Mouse (Mus musculus) forebrain, embryonic 10.5 days (tissue): Measurements from ENCODE around the gene Ankrd34a. TPM values are rescaled to one million over a fixed set of nuclear protein-coding genes. Genes with fewer than 3 reads are reported as not detected.

Experiments used
- DNase-seq: peaks from one replicate; pipeline ENCODE4 v3.0.0-alpha.2; 2017; ENCODE audit warnings: low spot score; ENCODE audit errors: extremely low spot score
- H3K27ac ChIP-seq: fragments of 300-500 bp; sonication (generic); 2 replicates; pipeline ENCODE4 v1.5.1; 2016; ENCODE audit warnings: mild to moderate bottlenecking
- H3K27me3 ChIP-seq: fragments of 300-500 bp; sonication (generic); 2 replicates; pipeline ENCODE4 v1.6.1; 2016; ENCODE audit warnings: mild to moderate bottlenecking; ENCODE audit not compliant: poor library complexity, severe bottlenecking
- H3K36me3 ChIP-seq: fragments of 300-500 bp; sonication (generic); replicated peaks from 2 replicates; pipeline ENCODE4 v1.6.1; 2016; ENCODE audit warnings: mild to moderate bottlenecking, moderate library complexity
- H3K4me1 ChIP-seq: fragments of 300-500 bp; sonication (generic); 2 replicates; pipeline ENCODE4 v1.6.1; 2016
- H3K4me3 ChIP-seq: fragments of 300-500 bp; sonication (generic); 2 replicates; pipeline ENCODE4 v1.5.1; 2016; ENCODE audit warnings: mild to moderate bottlenecking, moderate library complexity
- H3K9me3 ChIP-seq: fragments of 300-500 bp; sonication (generic); 2 replicates; pipeline ENCODE4 v1.6.1; 2016; ENCODE audit warnings: mild to moderate bottlenecking, moderate library complexity
- WGBS: fragments of 180-500 bp; shearing (Covaris S2); methylation state at CpG from one replicate; pipeline ENCODE4 v1.1.7; 2016; 5-methylcytosine and 5-hydroxymethylcytosine counted together
- polyA plus RNA-seq: library from polyadenylated mRNA; unstranded; fragments of >200 nt; fragmentation: Nextera tagmentation; extraction: Ambion mirVana; gene quantifications from 2 replicates; pipeline ENCODE4 v1.2.1, GENCODE M21; 2016

Ankrd34a gene
- polyA plus RNA-seq, 1 experiment from 2014 or later: 1.2 TPM

- peaks cover 9% of the 10 kb centered on the region; the same call in 1 of the 2 replicates for H3K4me1 ChIP-seq
- no peaks in the 10 kb centered on the region for H3K27me3 ChIP-seq
- no peaks in the 10 kb centered on the region for H3K36me3 ChIP-seq
- no peak overlapping the region for H3K4me3 ChIP-seq
- WGBS: 86% methylated on average over 8 of the region's 8 CpGs
- no peak for DNase-seq
- no peaks in the 10 kb centered on the region for H3K9me3 ChIP-seq
- no peak overlapping the region for H3K27ac ChIP-seq
These were observed 29.6 kb upstream of the Ankrd34a start for GRCm38 (mm10) chr3:96566661-96567450.

GRCm38 (mm10) chr3:96568605-96569004, 27.8 kb upstream of the Ankrd34a start:
- WGBS: 80% methylated on average over 8 of the region's 8 CpGs
- no peaks in the 10 kb centered on the region for H3K9me3 ChIP-seq

GRCm38 (mm10) chr3:96569506-96569905, 26.9 kb upstream of the Ankrd34a start:
- 91% methylated on average over 13 of the region's 13 CpGs for WGBS
- no peaks in the 10 kb centered on the region for H3K36me3 ChIP-seq
- H3K27ac ChIP-seq: no peak overlapping the region
- no peaks in the 10 kb centered on the region for H3K27me3 ChIP-seq
- DNase-seq: no peak
- no peaks in the 10 kb centered on the region for H3K9me3 ChIP-seq
- no peak overlapping the region for H3K4me3 ChIP-seq
- peaks cover 12% of the 10 kb centered on the region; the same call in 1 of the 2 replicates for H3K4me1 ChIP-seq

More at GRCm38 (mm10) chr3:96568605-96569004, 27.8 kb upstream of the Ankrd34a start:
- no peaks in the 10 kb centered on the region for H3K36me3 ChIP-seq
- H3K27ac ChIP-seq: no peak overlapping the region
- H3K4me1 ChIP-seq: peaks cover 9% of the 10 kb centered on the region; the same call in 1 of the 2 replicates
- no peaks in the 10 kb centered on the region for H3K27me3 ChIP-seq
- no peak for DNase-seq
- H3K4me3 ChIP-seq: no peak overlapping the region

- Histone ChIP-seq H3K27me3 (no peaks in the 10 kb centered on the region), H3K4me3 (no peak overlapping the region), H3K9me3 (no peaks in the 10 kb centered on the region), H3K4me1 (peaks cover 12% of the 10 kb centered on the region; the same call in 1 of the 2 replicates), H3K27ac (peak overlapping the region; percentile 54), H3K36me3 (no peaks in the 10 kb centered on the region)
- no peak for DNase-seq
- 89% methylated on average over 11 of the region's 11 CpGs for WGBS
These were observed 26.4 kb upstream of the Ankrd34a start for GRCm38 (mm10) chr3:96569966-96570605.

GRCm38 (mm10) chr3:96570643-96571042, 25.8 kb upstream of the Ankrd34a start:
- Histone ChIP-seq H3K9me3 (no peaks in the 10 kb centered on the region), H3K4me3 (no peak overlapping the region), H3K27ac (peak overlapping the region; percentile 54), H3K36me3 (no peaks in the 10 kb centered on the region), H3K4me1 (peaks cover 17% of the 10 kb centered on the region; the same call in 1 of the 2 replicates), H3K27me3 (no peaks in the 10 kb centered on the region)
- 78% methylated on average over 7 of the region's 7 CpGs for WGBS
- no peak for DNase-seq

GRCm38 (mm10) chr3:96571336-96571735, 25.1 kb upstream of the Ankrd34a start:
- H3K4me1 ChIP-seq: peaks cover 22% of the 10 kb centered on the region
- H3K9me3 ChIP-seq: no peaks in the 10 kb centered on the region
- no peak overlapping the region for H3K4me3 ChIP-seq
- no peak for DNase-seq
- H3K36me3 ChIP-seq: no peaks in the 10 kb centered on the region
- no peaks in the 10 kb centered on the region for H3K27me3 ChIP-seq
- 0 out of 2 replicates have a peak overlapping the region, but pooled peaks have one; percentile 8 for H3K27ac ChIP-seq
- WGBS: 84% methylated on average over 2 of the region's 2 CpGs

GRCm38 (mm10) chr3:96571896-96572698, 24.3 kb upstream of the Ankrd34a start:
- DNase-seq: no peak

GRCm38 (mm10) chr3:96573611-96574511, 22.6 kb upstream of the Ankrd34a start:
- H3K4me3 ChIP-seq: no peak overlapping the region
- H3K36me3 ChIP-seq: no peaks in the 10 kb centered on the region
- H3K27ac ChIP-seq: no peak overlapping the region
- whole genome bisulfite sequencing: 88% methylated on average over 18 of the region's 19 CpGs
- no peaks in the 10 kb centered on the region for H3K27me3 ChIP-seq
- peaks cover 38% of the 10 kb centered on the region for H3K4me1 ChIP-seq
- DNase-seq: no peak
- H3K9me3 ChIP-seq: no peaks in the 10 kb centered on the region

More at GRCm38 (mm10) chr3:96571896-96572698, 24.3 kb upstream of the Ankrd34a start:
- WGBS: 85% methylated on average over 16 of the region's 16 CpGs
- Histone ChIP-seq H3K27ac (0 out of 2 replicates have a peak overlapping the region, but pooled peaks have one; percentile 8), H3K36me3 (no peaks in the 10 kb centered on the region), H3K4me3 (no peak overlapping the region), H3K27me3 (no peaks in the 10 kb centered on the region), H3K4me1 (peaks cover 30% of the 10 kb centered on the region), H3K9me3 (no peaks in the 10 kb centered on the region)

- WGBS: 90% methylated on average over 8 of the region's 8 CpGs
- DNase-seq: no peak
- Histone ChIP-seq H3K36me3 (no peaks in the 10 kb centered on the region), H3K27ac (0 out of 2 replicates have a peak overlapping the region, but pooled peaks have one; percentile 11), H3K4me1 (peaks cover 40% of the 10 kb centered on the region), H3K4me3 (no peak overlapping the region), H3K27me3 (no peaks in the 10 kb centered on the region; the same call in 1 of the 2 replicates), H3K9me3 (no peaks in the 10 kb centered on the region)
These were observed 21.0 kb upstream of the Ankrd34a start for GRCm38 (mm10) chr3:96575272-96575984.

GRCm38 (mm10) chr3:96576005-96576658, 20.3 kb upstream of the Ankrd34a start:
- no peaks in the 10 kb centered on the region for H3K36me3 ChIP-seq
- no peaks in the 10 kb centered on the region for H3K9me3 ChIP-seq
- H3K27me3 ChIP-seq: peaks cover 6% of the 10 kb centered on the region
- WGBS: 81% methylated on average over 14 of the region's 14 CpGs
- H3K27ac ChIP-seq: peak overlapping the region; percentile 81
- no peak for DNase-seq
- peak overlapping the region; percentile 33 for H3K4me3 ChIP-seq
- H3K4me1 ChIP-seq: peaks cover 47% of the 10 kb centered on the region
